Mouse (Mus musculus): ENCODE results near the gene Lhx5.

DNA sequence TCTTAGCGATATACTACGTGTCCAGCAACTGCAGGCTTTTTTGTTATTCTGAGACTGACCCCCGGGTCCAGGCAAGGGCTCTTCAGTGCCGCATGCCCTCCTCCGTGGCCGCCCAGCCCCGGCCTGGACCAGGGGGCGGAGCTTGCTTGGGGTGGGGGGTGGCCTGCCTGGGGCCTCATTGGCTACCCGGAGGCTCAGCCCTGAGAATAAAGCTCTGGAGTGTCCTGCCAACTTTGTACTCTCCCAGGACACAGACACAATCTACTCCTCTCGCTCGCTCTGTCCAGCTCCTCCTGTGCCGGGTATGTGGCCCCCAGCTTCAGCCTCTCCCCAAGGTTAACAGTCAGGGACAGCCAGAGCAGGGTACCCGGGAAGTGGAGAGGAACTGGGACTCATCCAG is 44.8 kb downstream of the Lhx5 start, which contains the start of gene Sds:
- TF ChIP-seq CTCF (IDR thresholded peaks at IDR 0.05; ENCODE audit: borderline replicate concordance, extremely low read depth, insufficient read depth, insufficient read length), result no peak
- no peak for TF ChIP-seq POLR2A (IDR thresholded peaks at IDR 0.05; ENCODE audit: borderline replicate concordance, extremely low read depth, insufficient read depth, insufficient read length, poor library complexity, severe bottlenecking)

Data from brain, embryonic 14.5 days (tissue).